Mouse (Mus musculus): Measurements from ENCODE around the gene Yap1. TPM values are rescaled to one million over a fixed set of nuclear protein-coding genes. Genes with fewer than 3 reads are reported as not detected.

Yap1 gene
- 40.6 and 42.9 TPM in 2 replicates for polyA plus RNA-seq (2016; fragmentation: Nextera tagmentation; extraction: Ambion mirVana)

GRCm38 (mm10) chr9:8004370-8004991 is at the start of gene Yap1:
TSS of gene Yap1 (minus strand) at chr9:8004596.
- Histone ChIP-seq H3K9me3 (no peaks in the 10 kb centered on the region), H3K4me1 (peaks cover 29% of the 10 kb centered on the region)
- under 1% methylated on average over 77 of the region's 79 CpGs for WGBS

GRCm38 (mm10) chr9:8043044-8043387 is 38.6 kb upstream of the Yap1 start:
- Histone ChIP-seq H3K4me1 (peaks cover 12% of the 10 kb centered on the region), H3K27ac (replicated peaks) (peak overlapping the region; percentile 87)
- 21% methylated on average over 5 of the region's 5 CpGs for WGBS

More at GRCm38 (mm10) chr9:8004370-8004991, at the start of gene Yap1:
- DNase-seq (ENCODE audit: low spot score) = peak; percentile 95
- H3K27ac ChIP-seq (replicated peaks) = peak within 1 kb of the TSS; percentile 97
- H3K36me3 ChIP-seq (replicated peaks) = peaks cover 21% of the 10 kb centered on the region
- H3K27me3 ChIP-seq (replicated peaks; ENCODE audit: low read depth, poor library complexity, severe bottlenecking) = no peaks in the 10 kb centered on the region
- H3K4me3 ChIP-seq = peak within 1 kb of the TSS; percentile 95

GRCm38 (mm10) chr9:8042338-8043043 is 38.1 kb upstream of the Yap1 start, which contains the start of gene Cfap300:
TSS of gene Cfap300 (minus strand) at chr9:8042823.
- Histone ChIP-seq H3K4me3 (peak within 1 kb of the TSS; percentile 83), H3K27me3 (replicated peaks; ENCODE audit: low read depth, poor library complexity, severe bottlenecking) (no peaks in the 10 kb centered on the region), H3K27ac (replicated peaks) (peak within 1 kb of the TSS; percentile 87), H3K36me3 (replicated peaks) (no peaks in the 10 kb centered on the region; the same call in 1 of the 2 replicates), H3K4me1 (peaks cover 12% of the 10 kb centered on the region), H3K9me3 (no peaks in the 10 kb centered on the region)
- WGBS = under 1% methylated on average over 39 of the region's 39 CpGs
- peak; percentile 98 for DNase-seq (ENCODE audit: low spot score)

More at GRCm38 (mm10) chr9:8043044-8043387, 38.6 kb upstream of the Yap1 start:
- peak overlapping the region; percentile 83 for H3K4me3 ChIP-seq
- H3K27me3 ChIP-seq (replicated peaks; ENCODE audit: low read depth, poor library complexity, severe bottlenecking) = no peaks in the 10 kb centered on the region
- no peaks in the 10 kb centered on the region; the same call in 1 of the 2 replicates for H3K36me3 ChIP-seq (replicated peaks)
- DNase-seq (ENCODE audit: low spot score) = no peak
- no peaks in the 10 kb centered on the region for H3K9me3 ChIP-seq

- H3K36me3 ChIP-seq (replicated peaks) = no peaks in the 10 kb centered on the region; the same call in 1 of the 2 replicates
- DNase-seq (ENCODE audit: low spot score) = peak; percentile 44
- peaks cover 8% of the 10 kb centered on the region for H3K4me1 ChIP-seq
- no peaks in the 10 kb centered on the region for H3K9me3 ChIP-seq
- 26% methylated on average over 7 of the region's 7 CpGs for WGBS
- H3K4me3 ChIP-seq = peak overlapping the region; percentile 4; the same call in 1 of the 2 replicates
- H3K27me3 ChIP-seq (replicated peaks; ENCODE audit: low read depth, poor library complexity, severe bottlenecking) = no peaks in the 10 kb centered on the region
- H3K27ac ChIP-seq (replicated peaks) = no peak overlapping the region
Observed at GRCm38 (mm10) chr9:8035546-8035945, 31.1 kb upstream of the Yap1 start.

- 51% methylated on average over 4 of the region's 4 CpGs for WGBS
- Histone ChIP-seq H3K4me3 (peak overlapping the region; percentile 4; the same call in 1 of the 2 replicates), H3K36me3 (replicated peaks) (no peaks in the 10 kb centered on the region; the same call in 1 of the 2 replicates), H3K9me3 (no peaks in the 10 kb centered on the region), H3K27me3 (replicated peaks; ENCODE audit: low read depth, poor library complexity, severe bottlenecking) (no peaks in the 10 kb centered on the region), H3K27ac (replicated peaks) (no peak overlapping the region), H3K4me1 (peaks cover 8% of the 10 kb centered on the region)
- no peak for DNase-seq (ENCODE audit: low spot score)
Observed at GRCm38 (mm10) chr9:8035091-8035490, 30.7 kb upstream of the Yap1 start.

GRCm38 (mm10) chr9:8034143-8034542 is 29.7 kb upstream of the Yap1 start:
- WGBS = 82% methylated on average over 1 of the region's 1 CpGs
- H3K4me1 ChIP-seq = peaks cover 8% of the 10 kb centered on the region
- H3K9me3 ChIP-seq = no peaks in the 10 kb centered on the region
- H3K27ac ChIP-seq (replicated peaks) = no peak overlapping the region
- no peaks in the 10 kb centered on the region for H3K27me3 ChIP-seq (replicated peaks; ENCODE audit: low read depth, poor library complexity, severe bottlenecking)
- no peaks in the 10 kb centered on the region; the same call in 1 of the 2 replicates for H3K36me3 ChIP-seq (replicated peaks)
- no peak overlapping the region for H3K4me3 ChIP-seq
- DNase-seq (ENCODE audit: low spot score) = no peak

GRCm38 (mm10) chr9:8032847-8033246 is 28.5 kb upstream of the Yap1 start:
- WGBS = 81% methylated on average over 5 of the region's 5 CpGs

GRCm38 (mm10) chr9:8018609-8019008 is 14.2 kb upstream of the Yap1 start:
- DNase-seq (ENCODE audit: low spot score) = no peak
- Histone ChIP-seq H3K36me3 (replicated peaks) (no peaks in the 10 kb centered on the region), H3K27ac (replicated peaks) (no peak overlapping the region), H3K27me3 (replicated peaks; ENCODE audit: low read depth, poor library complexity, severe bottlenecking) (no peaks in the 10 kb centered on the region), H3K4me3 (no peak overlapping the region), H3K4me1 (no peaks in the 10 kb centered on the region), H3K9me3 (no peaks in the 10 kb centered on the region)
- WGBS = 86% methylated on average over 5 of the region's 5 CpGs

More at GRCm38 (mm10) chr9:8032847-8033246, 28.5 kb upstream of the Yap1 start:
- no peaks in the 10 kb centered on the region for H3K27me3 ChIP-seq (replicated peaks; ENCODE audit: low read depth, poor library complexity, severe bottlenecking)
- H3K9me3 ChIP-seq = no peaks in the 10 kb centered on the region
- H3K4me3 ChIP-seq = no peak overlapping the region
- DNase-seq (ENCODE audit: low spot score) = peak; percentile 21
- peaks cover 8% of the 10 kb centered on the region for H3K4me1 ChIP-seq
- H3K27ac ChIP-seq (replicated peaks) = no peak overlapping the region
- H3K36me3 ChIP-seq (replicated peaks) = no peaks in the 10 kb centered on the region; the same call in 1 of the 2 replicates

GRCm38 (mm10) chr9:8017253-8017913 is 13.0 kb upstream of the Yap1 start:
- 51% methylated on average over 20 of the region's 20 CpGs for WGBS
- Histone ChIP-seq H3K4me3 (no peak overlapping the region), H3K36me3 (replicated peaks) (no peaks in the 10 kb centered on the region), H3K9me3 (no peaks in the 10 kb centered on the region), H3K4me1 (no peaks in the 10 kb centered on the region), H3K27ac (replicated peaks) (no peak overlapping the region), H3K27me3 (replicated peaks; ENCODE audit: low read depth, poor library complexity, severe bottlenecking) (no peaks in the 10 kb centered on the region)
- DNase-seq (ENCODE audit: low spot score) = no peak

GRCm38 (mm10) chr9:8003301-8004271 is 810 bp downstream of the Yap1 start:
- Histone ChIP-seq H3K27ac (replicated peaks) (peak overlapping the region; percentile 97), H3K27me3 (replicated peaks; ENCODE audit: low read depth, poor library complexity, severe bottlenecking) (no peaks in the 10 kb centered on the region), H3K4me3 (peak overlapping the region; percentile 95), H3K4me1 (peaks cover 30% of the 10 kb centered on the region), H3K9me3 (no peaks in the 10 kb centered on the region), H3K36me3 (replicated peaks) (peaks cover 30% of the 10 kb centered on the region)
- peak; percentile 82 for DNase-seq (ENCODE audit: low spot score)
- 1% methylated on average over 82 of the region's 82 CpGs for WGBS

GRCm38 (mm10) chr9:8002806-8003205 is 1.6 kb downstream of the Yap1 start:
- peak overlapping the region; percentile 97 for H3K27ac ChIP-seq (replicated peaks)
- WGBS = 3% methylated on average over 12 of the region's 12 CpGs

More at GRCm38 (mm10) chr9:8002806-8003205, 1.6 kb downstream of the Yap1 start:
- H3K4me3 ChIP-seq = peak overlapping the region; percentile 95
- peaks cover 38% of the 10 kb centered on the region for H3K36me3 ChIP-seq (replicated peaks)
- no peaks in the 10 kb centered on the region for H3K9me3 ChIP-seq
- H3K27me3 ChIP-seq (replicated peaks; ENCODE audit: low read depth, poor library complexity, severe bottlenecking) = no peaks in the 10 kb centered on the region
- peaks cover 30% of the 10 kb centered on the region for H3K4me1 ChIP-seq
- DNase-seq (ENCODE audit: low spot score) = peak; percentile 38
